Mouse (Mus musculus) kidney, adult 8-10 months (tissue): ENCODE data around the gene Inka2.
"Not testable (repeated sequence)": the region's sequence is repeated elsewhere in the genome, so short reads cannot be mapped to it uniquely, and the experiment has no call there.

Experiments
- DNase-seq, 2 experiments: peaks; one replicate each; pipeline ENCODE4 v3.0.0; 2022

Inka2 gene

GRCm38 (mm10) chr3:105697148-105697441 lies 7.3 kb upstream of the Inka2 start:
- DNase-seq = no peak

GRCm38 (mm10) chr3:105698311-105698710 lies 6.1 kb upstream of the Inka2 start:
- DNase-seq = no peak

- no peak for DNase-seq
Observed at GRCm38 (mm10) chr3:105699241-105699933, 5.0 kb upstream of the Inka2 start.

- DNase-seq = not testable (repeated sequence)
Observed at GRCm38 (mm10) chr3:105700786-105701185, 3.6 kb upstream of the Inka2 start.

GRCm38 (mm10) chr3:105701399-105701798 lies 3.0 kb upstream of the Inka2 start:
- no peak for DNase-seq

- DNase-seq = no peak
Observed at GRCm38 (mm10) chr3:105703571-105703970, 828 bp upstream of the Inka2 start.

- DNase-seq = no peak
Observed at GRCm38 (mm10) chr3:105705061-105705549, 706 bp downstream of the Inka2 start.

GRCm38 (mm10) chr3:105705561-105705960 lies 1.2 kb downstream of the Inka2 start:
- DNase-seq = no peak

GRCm38 (mm10) chr3:105706366-105707020 lies 2.1 kb downstream of the Inka2 start:
- DNase-seq = no peak

GRCm38 (mm10) chr3:105707590-105707989 lies 3.2 kb downstream of the Inka2 start:
- no peak for DNase-seq

GRCm38 (mm10) chr3:105710246-105710645 lies 5.8 kb downstream of the Inka2 start:
- no peak for DNase-seq

- no peak for DNase-seq
Observed at GRCm38 (mm10) chr3:105711741-105712140, 7.3 kb downstream of the Inka2 start.

GRCm38 (mm10) chr3:105712827-105713226 lies 8.4 kb downstream of the Inka2 start:
- no peak for DNase-seq

- DNase-seq = no peak
Observed at GRCm38 (mm10) chr3:105714091-105714819, 9.9 kb downstream of the Inka2 start.

- DNase-seq = no peak
Observed at GRCm38 (mm10) chr3:105714820-105715167, 10.4 kb downstream of the Inka2 start.

GRCm38 (mm10) chr3:105716353-105717000 lies 12.1 kb downstream of the Inka2 start:
- DNase-seq = no peak

GRCm38 (mm10) chr3:105717856-105718555 lies 13.6 kb downstream of the Inka2 start:
- DNase-seq = no peak

- DNase-seq = no peak
Observed at GRCm38 (mm10) chr3:105718746-105719145, 14.3 kb downstream of the Inka2 start.

GRCm38 (mm10) chr3:105719979-105720378 lies 15.6 kb downstream of the Inka2 start:
- no peak for DNase-seq

GRCm38 (mm10) chr3:105720514-105720913 lies 16.1 kb downstream of the Inka2 start:
- no peak for DNase-seq

GRCm38 (mm10) chr3:105721681-105722201 lies 17.3 kb downstream of the Inka2 start:
- DNase-seq = no peak

GRCm38 (mm10) chr3:105722510-105722909 lies 18.1 kb downstream of the Inka2 start:
- no peak for DNase-seq

- DNase-seq = peak; percentile 18 to 59
Observed at GRCm38 (mm10) chr3:105726037-105726436, 21.6 kb downstream of the Inka2 start.
